Mouse (Mus musculus) forebrain, embryonic 15.5 days (tissue): ENCODE measurements around the gene Sfn. TPM values are rescaled to one million over a fixed set of nuclear protein-coding genes. Genes with fewer than 3 reads are reported as not detected.

Experiments used
- ATAC-seq: fragments of 200-750 bp; cut with Nextera tagmentation; replicated peaks from 2 replicates; pipeline ENCODE4 v1.8.0; 2017; ENCODE audit warnings: mild to moderate bottlenecking, moderate TSS enrichment, moderate library complexity
- H3K27ac ChIP-seq: fragments of 300-500 bp; sonication (generic); replicated peaks from 2 replicates; pipeline ENCODE4 v1.5.1; 2015; ENCODE audit warnings: mild to moderate bottlenecking, inconsistent platforms
- H3K27me3 ChIP-seq: fragments of 300-500 bp; sonication (generic); 2 replicates; pipeline ENCODE4 v1.6.1; 2015; ENCODE audit warnings: inconsistent platforms
- H3K36me3 ChIP-seq: fragments of 300-500 bp; sonication (generic); 2 replicates; pipeline ENCODE4 v1.6.1; 2015; ENCODE audit warnings: mild to moderate bottlenecking, inconsistent platforms
- H3K4me1 ChIP-seq: fragments of 300-500 bp; sonication (generic); 2 replicates; pipeline ENCODE4 v1.6.1; 2015; ENCODE audit warnings: inconsistent platforms
- H3K4me2 ChIP-seq: fragments of 300-500 bp; sonication (generic); replicated peaks from 2 replicates; pipeline ENCODE4 v1.6.1; 2015; ENCODE audit warnings: mild to moderate bottlenecking, inconsistent platforms
- H3K4me3 ChIP-seq: fragments of 300-500 bp; sonication (generic); 2 replicates; pipeline ENCODE4 v1.5.1; 2015; ENCODE audit warnings: mild to moderate bottlenecking, inconsistent platforms
- H3K9ac ChIP-seq: fragments of 300-500 bp; sonication (generic); replicated peaks from 2 replicates; pipeline ENCODE4 v1.6.1; 2015; ENCODE audit warnings: mild to moderate bottlenecking, inconsistent platforms
- H3K9me3 ChIP-seq: fragments of 300-500 bp; sonication (generic); 2 replicates; pipeline ENCODE4 v1.6.1; 2016; ENCODE audit warnings: inconsistent platforms
- WGBS: fragments of 180-500 bp; shearing (Covaris S2); methylation state at CpG from one replicate; pipeline ENCODE4 v1.1.7; 2015; ENCODE audit warnings: mixed read lengths; 5-methylcytosine and 5-hydroxymethylcytosine counted together
- polyA plus RNA-seq: library from polyadenylated mRNA; unstranded; fragments of >200 nt; fragmentation: Nextera tagmentation; extraction: Ambion mirVana; gene quantifications from 2 replicates; pipeline ENCODE4 v1.2.1, GENCODE M21; 2015

Gene Sfn
- polyA plus RNA-seq, 1 experiment from 2014 or later: 1.1 TPM

- Histone ChIP-seq H3K4me2 (peak overlapping the region; percentile 60), H3K4me1 (peaks cover 16% of the 10 kb centered on the region), H3K4me3 (peak overlapping the region; percentile 39), H3K27ac (no peak overlapping the region), H3K9ac (peak overlapping the region; percentile 26; the same call in 1 of the 2 replicates), H3K27me3 (peaks cover 45% of the 10 kb centered on the region), H3K36me3 (peaks cover 7% of the 10 kb centered on the region; the same call in 1 of the 2 replicates), H3K9me3 (no peaks in the 10 kb centered on the region)
- under 1% methylated on average over 50 of the region's 50 CpGs for WGBS
- ATAC-seq: peak; percentile 87
Observed at GRCm38 (mm10) chr4:133599571-133600073, 2.3 kb downstream of the Sfn start.

- Histone ChIP-seq H3K27me3 (peaks cover 45% of the 10 kb centered on the region), H3K4me2 (peak overlapping the region; percentile 60), H3K9ac (peak overlapping the region; percentile 26; the same call in 1 of the 2 replicates), H3K4me1 (peaks cover 16% of the 10 kb centered on the region), H3K4me3 (peak overlapping the region; percentile 39), H3K27ac (no peak overlapping the region), H3K36me3 (peaks cover 5% of the 10 kb centered on the region; the same call in 1 of the 2 replicates), H3K9me3 (no peaks in the 10 kb centered on the region)
- 28% methylated on average over 7 of the region's 7 CpGs for WGBS
- no peak for ATAC-seq
Observed at GRCm38 (mm10) chr4:133599116-133599515, 2.9 kb downstream of the Sfn start.

GRCm38 (mm10) chr4:133598616-133599015, 3.4 kb downstream of the Sfn start:
- Histone ChIP-seq H3K9ac (no peak overlapping the region), H3K4me3 (no peak overlapping the region), H3K27me3 (peaks cover 45% of the 10 kb centered on the region), H3K27ac (no peak overlapping the region), H3K36me3 (no peaks in the 10 kb centered on the region; the same call in 1 of the 2 replicates), H3K9me3 (no peaks in the 10 kb centered on the region), H3K4me2 (no peak overlapping the region), H3K4me1 (peaks cover 16% of the 10 kb centered on the region)
- ATAC-seq: no peak
- WGBS: 49% methylated on average over 4 of the region's 4 CpGs

GRCm38 (mm10) chr4:133596084-133596483, 5.9 kb downstream of the Sfn start:
- Histone ChIP-seq H3K4me2 (no peak overlapping the region), H3K4me1 (peaks cover 12% of the 10 kb centered on the region), H3K27me3 (peaks cover 30% of the 10 kb centered on the region), H3K4me3 (no peak overlapping the region), H3K9me3 (no peaks in the 10 kb centered on the region), H3K27ac (no peak overlapping the region), H3K36me3 (peaks cover 4% of the 10 kb centered on the region; the same call in 1 of the 2 replicates), H3K9ac (no peak overlapping the region)
- ATAC-seq: no peak
- WGBS: 86% methylated on average over 6 of the region's 6 CpGs

GRCm38 (mm10) chr4:133595538-133595937, 6.4 kb downstream of the Sfn start:
- Histone ChIP-seq H3K4me3 (no peak overlapping the region), H3K27ac (no peak overlapping the region), H3K9me3 (no peaks in the 10 kb centered on the region), H3K9ac (no peak overlapping the region), H3K27me3 (peaks cover 30% of the 10 kb centered on the region), H3K4me1 (peaks cover 12% of the 10 kb centered on the region), H3K4me2 (no peak overlapping the region), H3K36me3 (peaks cover 6% of the 10 kb centered on the region; the same call in 1 of the 2 replicates)
- WGBS: 78% methylated on average over 7 of the region's 7 CpGs
- ATAC-seq: no peak

- no peak for ATAC-seq
- Histone ChIP-seq H3K9ac (no peak overlapping the region), H3K9me3 (no peaks in the 10 kb centered on the region), H3K27ac (no peak overlapping the region), H3K4me2 (no peak overlapping the region), H3K27me3 (peaks cover 5% of the 10 kb centered on the region; the same call in 1 of the 2 replicates), H3K4me3 (no peak overlapping the region), H3K36me3 (peaks cover 32% of the 10 kb centered on the region), H3K4me1 (no peaks in the 10 kb centered on the region)
- WGBS: 30% methylated on average over 7 of the region's 7 CpGs
Observed at GRCm38 (mm10) chr4:133592570-133592969, 9.4 kb downstream of the Sfn start.

GRCm38 (mm10) chr4:133584059-133584951, 17.7 kb downstream of the Sfn start, which contains the start of gene Gpn2:
Gene Gpn2 (plus strand): TSS chr4:133584362.
- peak; percentile 93 for ATAC-seq
- Histone ChIP-seq H3K9ac (peak within 1 kb of the TSS; percentile 77), H3K4me1 (peaks cover 22% of the 10 kb centered on the region), H3K27me3 (no peaks in the 10 kb centered on the region), H3K27ac (peak within 1 kb of the TSS; percentile 83), H3K4me3 (peak within 1 kb of the TSS; percentile 85), H3K9me3 (no peaks in the 10 kb centered on the region), H3K4me2 (peak within 1 kb of the TSS; percentile 99), H3K36me3 (peaks cover 54% of the 10 kb centered on the region)
- 1% methylated on average over 61 of the region's 65 CpGs for WGBS

GRCm38 (mm10) chr4:133583690-133584058, 18.3 kb downstream of the Sfn start:
- Histone ChIP-seq H3K4me2 (peak overlapping the region; percentile 99), H3K27me3 (no peaks in the 10 kb centered on the region), H3K27ac (peak overlapping the region; percentile 83), H3K9me3 (no peaks in the 10 kb centered on the region), H3K4me3 (peak overlapping the region; percentile 85), H3K4me1 (peaks cover 22% of the 10 kb centered on the region), H3K9ac (peak overlapping the region; percentile 77), H3K36me3 (peaks cover 56% of the 10 kb centered on the region)
- 69% methylated on average over 6 of the region's 6 CpGs for WGBS
- peak; percentile 38 for ATAC-seq

- no peak overlapping the region for H3K27ac ChIP-seq
- H3K9ac ChIP-seq: no peak overlapping the region
- ATAC-seq: no peak
- H3K4me1 ChIP-seq: peaks cover 16% of the 10 kb centered on the region
- H3K4me3 ChIP-seq: no peak overlapping the region
- no peak overlapping the region for H3K4me2 ChIP-seq
- WGBS: 76% methylated on average over 12 of the region's 12 CpGs
- H3K27me3 ChIP-seq: no peaks in the 10 kb centered on the region
- peaks cover 36% of the 10 kb centered on the region for H3K36me3 ChIP-seq
- no peaks in the 10 kb centered on the region for H3K9me3 ChIP-seq
Observed at GRCm38 (mm10) chr4:133577983-133578382, 24.0 kb downstream of the Sfn start.

GRCm38 (mm10) chr4:133574843-133575202, 27.1 kb downstream of the Sfn start:
- H3K4me3 ChIP-seq: peak overlapping the region; percentile 81
- peak overlapping the region; percentile 86 for H3K27ac ChIP-seq
- H3K4me2 ChIP-seq: peak overlapping the region; percentile 84
- H3K27me3 ChIP-seq: no peaks in the 10 kb centered on the region
- peak; percentile 79; the same call in 1 of the 2 replicates for ATAC-seq
- H3K4me1 ChIP-seq: peaks cover 16% of the 10 kb centered on the region
- H3K36me3 ChIP-seq: peaks cover 18% of the 10 kb centered on the region
- peak overlapping the region; percentile 80 for H3K9ac ChIP-seq
- no peaks in the 10 kb centered on the region for H3K9me3 ChIP-seq
- under 1% methylated on average over 35 of the region's 41 CpGs for WGBS

- Histone ChIP-seq H3K4me3 (peak within 1 kb of the TSS; percentile 81), H3K27me3 (no peaks in the 10 kb centered on the region), H3K36me3 (peaks cover 13% of the 10 kb centered on the region), H3K9me3 (no peaks in the 10 kb centered on the region), H3K4me2 (peak within 1 kb of the TSS; percentile 84), H3K9ac (peak within 1 kb of the TSS; percentile 80), H3K4me1 (peaks cover 16% of the 10 kb centered on the region), H3K27ac (peak within 1 kb of the TSS; percentile 86)
- WGBS: 5% methylated on average over 44 of the region's 44 CpGs
- peak; percentile 92 for ATAC-seq
Observed at GRCm38 (mm10) chr4:133574070-133574842, 27.7 kb downstream of the Sfn start, which contains the start of gene Gpatch3. Gene Gpatch3 (plus strand): TSS chr4:133574745.
